Comparison of ENCODE assay signal across 8 mouse cellular contexts in genomic region chr14:67993142-67993541, GRCm38 (mm10).
DNase-seq lines count a peak whose midpoint lies in the region; ATAC-seq lines count a peak whose summit lies in the region.

No protein-coding gene starts in this region.

- H3K9me3 ChIP-seq in kidney, embryonic 14.5 days (ENCODE audit: control insufficient read depth, low read length), result no peaks in the 10 kb centered on the region
- H3K9me3 ChIP-seq in hindbrain, embryonic 14.5 days (ENCODE audit: control insufficient read depth, low read length), result no peaks in the 10 kb centered on the region
- H3K9me3 ChIP-seq in midbrain, embryonic 11.5 days (ENCODE audit: control insufficient read depth, low read length), result no peaks in the 10 kb centered on the region

- H3K4me3 ChIP-seq in kidney, embryonic 14.5 days (ENCODE audit: low read length), result no peak overlapping the region
- H3K4me3 ChIP-seq in hindbrain, embryonic 14.5 days (replicated peaks; ENCODE audit: low read length), result no peak overlapping the region
- no peak overlapping the region for H3K4me3 ChIP-seq in midbrain, embryonic 11.5 days (ENCODE audit: low read depth, low read length)

- no peak overlapping the region for H3K27ac ChIP-seq in kidney, embryonic 14.5 days (ENCODE audit: low read depth, low read length)
- H3K27ac ChIP-seq in hindbrain, embryonic 14.5 days, result no peak overlapping the region
- H3K27ac ChIP-seq in midbrain, embryonic 11.5 days (ENCODE audit: low read depth, low read length), result no peak overlapping the region

- H3K4me2 ChIP-seq in kidney, embryonic 14.5 days (replicated peaks; ENCODE audit: low read depth, low read length), result no peak overlapping the region
- H3K4me2 ChIP-seq in hindbrain, embryonic 14.5 days (replicated peaks), result peak overlapping the region; percentile 38
- peak overlapping the region; percentile 13; the same call in 1 of the 2 replicates for H3K4me2 ChIP-seq in midbrain, embryonic 11.5 days

- H3K4me1 ChIP-seq in kidney, embryonic 14.5 days (ENCODE audit: control insufficient read depth, insufficient read depth, low read length), result no peaks in the 10 kb centered on the region
- H3K4me1 ChIP-seq in hindbrain, embryonic 14.5 days (replicated peaks; ENCODE audit: control insufficient read depth, insufficient read depth, low read length), result no peaks in the 10 kb centered on the region
- H3K4me1 ChIP-seq in midbrain, embryonic 11.5 days (ENCODE audit: control insufficient read depth, insufficient read depth, low read length), result no peaks in the 10 kb centered on the region

- no peaks in the 10 kb centered on the region for H3K27me3 ChIP-seq in kidney, embryonic 14.5 days (ENCODE audit: control insufficient read depth, insufficient read depth, low read length)
- no peaks in the 10 kb centered on the region for H3K27me3 ChIP-seq in hindbrain, embryonic 14.5 days (ENCODE audit: control insufficient read depth, insufficient read depth, low read length)
- no peaks in the 10 kb centered on the region for H3K27me3 ChIP-seq in midbrain, embryonic 11.5 days (ENCODE audit: control insufficient read depth, insufficient read depth, low read length)

- ATAC-seq in kidney, embryonic 14.5 days (ENCODE audit: low FRiP score, low TSS enrichment), result no peak
- no peak; the same call in 1 of the 2 replicates for ATAC-seq in hindbrain, embryonic 14.5 days (ENCODE audit: low FRiP score)
- 0 out of 2 replicates have a peak, but pooled peaks have one; percentile 27 for ATAC-seq in midbrain, embryonic 11.5 days (ENCODE audit: low FRiP score)

- DNase-seq in kidney, adult 11 months, result peak; percentile 33
- DNase-seq in cerebellum, postnatal 10 days, result peak; percentile 80 to 85
- peak; percentile 26 to 62 for DNase-seq in frontal cortex, postnatal 10 days (ENCODE audit: low spot score in 2 of 2)
- DNase-seq in hindbrain, embryonic 14.5 days (ENCODE audit: low spot score), result peak; percentile 88
- DNase-seq in left cerebral cortex, adult 9 months (ENCODE audit: low spot score in 2 of 2), result peak; percentile 40 to 88
- DNase-seq in midbrain, embryonic 11.5 days (ENCODE audit: low spot score, missing footprints), result peak; percentile 98
- DNase-seq in spleen, postnatal 10 days (ENCODE audit: low spot score in 2 of 2), result peak; percentile 12 to 54

- H3K36me3 ChIP-seq in kidney, embryonic 14.5 days (ENCODE audit: control insufficient read depth, insufficient read depth, low read length), result no peaks in the 10 kb centered on the region
- no peaks in the 10 kb centered on the region for H3K36me3 ChIP-seq in hindbrain, embryonic 14.5 days (replicated peaks; ENCODE audit: control insufficient read depth, insufficient read depth)
- H3K36me3 ChIP-seq in midbrain, embryonic 11.5 days (ENCODE audit: control insufficient read depth, insufficient read depth, low read length), result no peaks in the 10 kb centered on the region

- H3K9ac ChIP-seq in kidney, embryonic 14.5 days (ENCODE audit: low read depth, low read length), result no peak overlapping the region
- H3K9ac ChIP-seq in hindbrain, embryonic 14.5 days, result no peak overlapping the region
- H3K9ac ChIP-seq in midbrain, embryonic 11.5 days (ENCODE audit: low read length), result no peak overlapping the region

- WGBS in kidney, embryonic 14.5 days, result 17% methylated on average over 8 of the region's 8 CpGs
- 10% methylated on average over 8 of the region's 8 CpGs for WGBS in hindbrain, embryonic 14.5 days
- WGBS in midbrain, embryonic 11.5 days, result 18% methylated on average over 8 of the region's 8 CpGs

Comparison
In these comparisons a context has a peak if more than half of its experiments do, and no peak if none do; other contexts are left out.
1. DNase-seq: peak in every context shown above with its lines; median percentile 98 in midbrain, embryonic 11.5 days; 88 in hindbrain, embryonic 14.5 days; 82 in cerebellum, postnatal 10 days; 64 in left cerebral cortex, adult 9 months; 44 in frontal cortex, postnatal 10 days; 33 in kidney, adult 11 months; 33 in spleen, postnatal 10 days.